Mouse (Mus musculus): ENCODE measurements at regions not wholly inside any gene's neighbourhood (a gene's known extent, or its start where the extent isn't known, plus 50 kb on each side); places are given as distances from the start of the nearest gene placed in this dataset.

- TF ChIP-seq CTCF (IDR thresholded peaks at IDR 0.05; ENCODE audit: low read depth): no peak
- TF ChIP-seq EP300 (IDR thresholded peaks at IDR 0.05; ENCODE audit: low read depth): no peak
- 60% methylated on average over 2 of the region's 2 CpGs for WGBS (ENCODE audit: insufficient replicate concordance)
- Histone ChIP-seq H3K27ac (no peak overlapping the region), H3K9ac (replicated peaks) (no peak overlapping the region), H3K36me3 (replicated peaks; ENCODE audit: control insufficient read depth, insufficient read depth, low read depth) (no peaks in the 10 kb centered on the region), H3K4me1 (replicated peaks; ENCODE audit: control insufficient read depth in 2 of 2, insufficient read depth in 2 of 2, low read length in 1 of 2) (no peaks in the 10 kb centered on the region), H3K4me3 (ENCODE audit: insufficient read depth in 1 of 2, low read depth in 2 of 2, low read length in 2 of 2) (no peak overlapping the region), H3K4me2 (ENCODE audit: low read depth) (no peak overlapping the region), H3K27me3 (ENCODE audit: control insufficient read depth, insufficient read depth, low read length) (no peaks in the 10 kb centered on the region), H3K9me3 (ENCODE audit: control insufficient read depth, low read length) (no peaks in the 10 kb centered on the region)
- DNase-seq (ENCODE audit: low read depth in 3 of 3, low spot score in 3 of 3): no peak
- ATAC-seq (ENCODE audit: insufficient read depth): no peak
Observed at GRCm38 (mm10) chr8:76392004-76392403, 507.2 kb upstream of the Nr3c2 start.

- Histone ChIP-seq H3K4me1 (replicated peaks; ENCODE audit: control insufficient read depth in 2 of 2, insufficient read depth in 2 of 2, low read length in 1 of 2) (no peaks in the 10 kb centered on the region), H3K36me3 (replicated peaks; ENCODE audit: control insufficient read depth, insufficient read depth, low read depth) (no peaks in the 10 kb centered on the region), H3K4me2 (ENCODE audit: low read depth) (no peak overlapping the region), H3K27me3 (ENCODE audit: control insufficient read depth, insufficient read depth, low read length) (no peaks in the 10 kb centered on the region), H3K27ac (no peak overlapping the region), H3K4me3 (ENCODE audit: insufficient read depth in 1 of 2, low read depth in 2 of 2, low read length in 2 of 2) (no peak overlapping the region), H3K9me3 (ENCODE audit: control insufficient read depth, low read length) (no peaks in the 10 kb centered on the region), H3K9ac (replicated peaks) (no peak overlapping the region)
- 84% methylated on average over 1 of the region's 1 CpGs for WGBS (ENCODE audit: insufficient replicate concordance)
- no peak for TF ChIP-seq EP300 (IDR thresholded peaks at IDR 0.05; ENCODE audit: low read depth)
- TF ChIP-seq CTCF (IDR thresholded peaks at IDR 0.05; ENCODE audit: low read depth): peak; percentile 18; the same call in 1 of the 2 replicates
- ATAC-seq (ENCODE audit: insufficient read depth): no peak
- no peak for DNase-seq (ENCODE audit: low read depth in 3 of 3, low spot score in 3 of 3)
Observed at GRCm38 (mm10) chr8:76422459-76422858, 476.8 kb upstream of the Nr3c2 start.

DNA sequence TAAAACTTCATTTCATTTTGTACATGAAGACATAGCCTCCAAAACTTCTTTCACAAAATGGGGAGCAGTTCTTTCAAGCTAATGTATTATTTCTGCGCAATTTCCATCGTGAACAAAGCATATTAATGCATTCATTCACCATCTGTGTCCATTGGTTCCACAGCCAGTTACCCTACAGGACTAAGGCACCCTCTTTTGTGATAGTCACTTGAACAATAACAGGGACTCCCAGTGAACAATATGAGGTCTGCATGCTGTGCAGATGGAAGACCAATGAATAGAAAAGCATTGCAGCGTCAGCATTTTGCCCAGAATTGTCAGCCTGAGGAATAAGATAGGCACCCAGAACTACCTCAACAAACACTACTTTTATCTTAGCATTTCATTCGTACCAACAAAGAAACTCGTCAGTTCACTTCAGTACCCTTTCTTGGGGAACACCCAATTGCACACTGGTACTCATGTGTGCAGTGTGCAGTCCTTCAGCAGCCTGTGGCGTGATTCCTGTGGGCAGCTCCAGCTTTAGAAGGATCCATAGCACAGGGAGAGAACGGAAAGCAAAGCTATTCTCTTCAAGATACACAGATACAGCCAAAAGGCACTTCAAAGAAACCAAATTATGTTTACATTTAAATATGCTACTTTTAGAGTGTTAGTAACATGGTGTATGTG lies 476.2 kb upstream of the Nr3c2 start:
- H3K9ac ChIP-seq (replicated peaks): no peak overlapping the region
- H3K27ac ChIP-seq: no peak overlapping the region
- H3K4me1 ChIP-seq (replicated peaks; ENCODE audit: control insufficient read depth in 2 of 2, insufficient read depth in 2 of 2, low read length in 1 of 2): no peaks in the 10 kb centered on the region
- no peak overlapping the region for H3K4me3 ChIP-seq (ENCODE audit: insufficient read depth in 1 of 2, low read depth in 2 of 2, low read length in 2 of 2)
- H3K36me3 ChIP-seq (replicated peaks; ENCODE audit: control insufficient read depth, insufficient read depth, low read depth): no peaks in the 10 kb centered on the region
- WGBS (ENCODE audit: insufficient replicate concordance): 59% methylated on average over 7 of the region's 7 CpGs
- no peaks in the 10 kb centered on the region for H3K9me3 ChIP-seq (ENCODE audit: control insufficient read depth, low read length)
- no peak overlapping the region for H3K4me2 ChIP-seq (ENCODE audit: low read depth)
- DNase-seq (ENCODE audit: low read depth in 3 of 3, low spot score in 3 of 3) (no peak), ATAC-seq (ENCODE audit: insufficient read depth) (no peak)
- H3K27me3 ChIP-seq (ENCODE audit: control insufficient read depth, insufficient read depth, low read length): no peaks in the 10 kb centered on the region
- no peak for TF ChIP-seq CTCF (IDR thresholded peaks at IDR 0.05; ENCODE audit: low read depth)
- TF ChIP-seq EP300 (IDR thresholded peaks at IDR 0.05; ENCODE audit: low read depth): no peak

- Histone ChIP-seq H3K36me3 (replicated peaks; ENCODE audit: control insufficient read depth, insufficient read depth, low read depth) (no peaks in the 10 kb centered on the region), H3K4me2 (ENCODE audit: low read depth) (no peak overlapping the region), H3K27ac (no peak overlapping the region), H3K27me3 (ENCODE audit: control insufficient read depth, insufficient read depth, low read length) (no peaks in the 10 kb centered on the region), H3K9ac (replicated peaks) (no peak overlapping the region), H3K9me3 (ENCODE audit: control insufficient read depth, low read length) (no peaks in the 10 kb centered on the region), H3K4me3 (ENCODE audit: insufficient read depth in 1 of 2, low read depth in 2 of 2, low read length in 2 of 2) (no peak overlapping the region), H3K4me1 (replicated peaks; ENCODE audit: control insufficient read depth in 2 of 2, insufficient read depth in 2 of 2, low read length in 1 of 2) (no peaks in the 10 kb centered on the region)
- ATAC-seq (ENCODE audit: insufficient read depth) (no peak), DNase-seq (ENCODE audit: low read depth in 3 of 3, low spot score in 3 of 3) (no peak)
- no peak for TF ChIP-seq CTCF (IDR thresholded peaks at IDR 0.05; ENCODE audit: low read depth)
- no peak for TF ChIP-seq EP300 (IDR thresholded peaks at IDR 0.05; ENCODE audit: low read depth)
- 66% methylated on average over 3 of the region's 3 CpGs for WGBS (ENCODE audit: insufficient replicate concordance)
Observed at GRCm38 (mm10) chr8:76429818-76430217, 469.4 kb upstream of the Nr3c2 start.

DNA sequence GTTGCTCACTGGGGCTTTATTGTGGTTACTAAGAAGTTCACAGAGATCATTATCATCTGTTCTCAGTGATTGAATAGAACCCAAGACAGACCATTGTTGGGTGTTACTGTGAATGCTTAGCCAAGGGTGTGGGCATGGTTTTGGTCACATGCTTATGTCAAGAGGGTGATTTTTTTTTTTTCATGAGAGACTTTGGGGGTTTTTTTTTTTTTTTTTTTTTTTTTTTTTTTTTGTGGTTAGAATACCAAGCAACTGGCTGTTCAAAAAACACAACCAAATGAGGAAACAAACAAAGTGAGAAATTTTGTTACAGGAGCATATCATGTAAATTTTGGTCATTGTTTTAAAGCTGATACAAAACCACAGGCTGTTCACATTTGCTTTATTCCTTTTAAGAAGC lies 466.4 kb upstream of the Nr3c2 start:
- no peak overlapping the region for H3K27ac ChIP-seq
- DNase-seq (ENCODE audit: low read depth in 3 of 3, low spot score in 3 of 3): no peak
- TF ChIP-seq EP300 (IDR thresholded peaks at IDR 0.05; ENCODE audit: low read depth) (no peak), CTCF (IDR thresholded peaks at IDR 0.05; ENCODE audit: low read depth) (no peak)
- no peaks in the 10 kb centered on the region for H3K36me3 ChIP-seq (replicated peaks; ENCODE audit: control insufficient read depth, insufficient read depth, low read depth)
- H3K9me3 ChIP-seq (ENCODE audit: control insufficient read depth, low read length): no peaks in the 10 kb centered on the region
- H3K4me2 ChIP-seq (ENCODE audit: low read depth): no peak overlapping the region
- no peaks in the 10 kb centered on the region for H3K27me3 ChIP-seq (ENCODE audit: control insufficient read depth, insufficient read depth, low read length)
- no peak for ATAC-seq (ENCODE audit: insufficient read depth)
- no peak overlapping the region for H3K9ac ChIP-seq (replicated peaks)
- H3K4me1 ChIP-seq (replicated peaks; ENCODE audit: control insufficient read depth in 2 of 2, insufficient read depth in 2 of 2, low read length in 1 of 2): no peaks in the 10 kb centered on the region
- no peak overlapping the region for H3K4me3 ChIP-seq (ENCODE audit: insufficient read depth in 1 of 2, low read depth in 2 of 2, low read length in 2 of 2)

Measured in liver, embryonic 14.5 days (tissue).